Mouse (Mus musculus) left cerebral cortex, adult 6 months (tissue): ENCODE data around the gene Zic4. TPM values are rescaled to one million over a fixed set of nuclear protein-coding genes. Genes with fewer than 3 reads are reported as not detected.

Experiments
- long read RNA-seq, 2 experiments: library from polyadenylated mRNA; unstranded; transcript quantifications; one replicate each; pipeline ENCODE4 v2.0.0; 2019 to 2020
- polyA plus RNA-seq: library from polyadenylated mRNA; unstranded; fragments of <200 nt; fragmentation: Nextera tagmentation; gene quantifications from 2 replicates; pipeline ENCODE4 v1.2.3, GENCODE M21; 2021

Zic4 gene
- polyA plus RNA-seq, result 1.4 and 1.5 TPM in 2 replicates
- long read RNA-seq, experiment 1, partial matches to known transcripts, result 0 of 5 reads
- long read RNA-seq, experiment 1, other reads (novel, unspliced or antisense), result 2 of 5 reads
- long read RNA-seq, experiment 2, partial matches to known transcripts, result 0 of 3 reads
- long read RNA-seq, experiment 2, other reads (novel, unspliced or antisense), result 3 of 3 reads

DNA sequence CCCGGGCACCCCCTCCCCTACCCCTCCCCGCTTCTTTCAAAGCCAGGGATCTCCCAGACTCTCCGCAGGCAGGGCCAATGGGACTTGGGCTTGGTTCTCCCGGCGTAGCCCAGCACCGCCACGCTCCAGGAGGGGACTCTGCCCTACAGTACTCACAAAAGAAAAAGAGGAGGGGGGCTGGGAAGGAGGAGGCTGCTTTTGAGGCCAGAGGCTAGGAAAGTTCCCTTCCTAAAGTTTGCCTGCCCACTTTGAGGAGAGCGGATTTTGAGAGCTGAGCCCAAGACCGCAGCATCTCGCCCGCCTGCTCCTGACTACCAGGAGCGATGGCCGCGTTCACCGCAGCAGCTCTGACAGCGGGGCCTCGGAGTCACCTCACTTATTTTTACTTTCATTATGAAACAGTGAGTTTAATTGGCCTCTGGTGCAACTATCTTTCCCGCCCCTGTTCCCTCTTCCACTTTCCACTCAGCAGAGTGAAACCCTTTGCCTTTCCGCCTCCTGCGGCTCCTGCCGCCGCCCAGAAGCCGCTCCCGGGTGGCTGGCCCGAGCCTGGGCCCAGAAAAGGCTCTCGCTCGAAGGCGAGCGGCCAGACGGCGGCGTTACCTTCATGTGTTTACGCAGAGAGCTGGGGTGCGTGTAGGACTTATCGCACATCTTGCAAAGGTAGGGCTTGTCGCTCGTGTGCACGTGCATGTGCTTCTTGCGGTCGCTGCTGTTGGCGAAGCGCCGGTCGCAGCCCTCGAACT lies at the start of gene Zic4:
Gene Zic4 (plus strand): TSS at position 558 of the 746 bp plus-strand sequence.

DNA sequence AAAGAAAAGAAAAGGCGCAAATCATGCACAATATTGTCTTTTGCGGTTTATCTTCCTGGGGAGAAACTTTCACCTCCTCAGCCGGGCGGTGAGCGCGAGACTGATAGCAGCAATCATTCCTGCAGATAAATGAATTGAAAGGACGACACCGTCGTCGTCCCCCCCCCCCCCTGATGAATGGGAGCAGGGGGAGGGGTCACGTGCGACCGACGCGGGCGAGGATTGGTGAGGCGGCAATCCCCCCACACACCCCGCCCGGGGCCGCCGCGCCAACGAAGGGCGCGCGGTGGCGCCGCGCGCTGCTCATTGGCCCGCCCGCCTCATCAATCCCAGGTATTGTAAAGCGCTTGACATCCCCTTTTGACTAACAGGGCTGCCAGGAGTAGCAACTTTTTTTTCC lies 3.5 kb downstream of the Zic4 start, which contains the start of gene Zic1:
Gene Zic1 (minus strand): TSS at position 147 of the 400 bp plus-strand sequence.

Other genes starting within 250 kb of the Zic4 start
- 0.67 and 1.4 TPM in 2 replicates for gene Zic1, start 3.4 kb downstream of the Zic4 start, polyA plus RNA-seq